Mouse (Mus musculus) spleen, adult 2 months (tissue): Measurements from ENCODE around the gene Polk. TPM values are rescaled to one million over a fixed set of nuclear protein-coding genes. Genes with fewer than 3 reads are reported as not detected.

Source experiments
- DNase-seq, 2 experiments: peaks; one replicate each; pipeline versions ENCODE4 v3.0.0 to v3.0.0-alpha.2; 2012 to 2021; ENCODE audit warnings: low spot score in 2 of 2, low read depth in 1 of 2
- H3K27ac ChIP-seq: fragments of 200-500 bp; 2 replicates; pipeline ENCODE4 v1.5.1; 2012; ENCODE audit warnings: low read length, inconsistent platforms; ENCODE audit not compliant: insufficient read depth
- H3K27me3 ChIP-seq: fragments of 200-500 bp; 2 replicates; pipeline ENCODE4 v1.6.1; 2012; ENCODE audit warnings: mild to moderate bottlenecking, moderate library complexity, low read length, inconsistent platforms; ENCODE audit not compliant: control insufficient read depth, insufficient read depth
- H3K36me3 ChIP-seq: fragments of 200-500 bp; 2 replicates; pipeline ENCODE4 v1.6.1; 2012; ENCODE audit warnings: mild to moderate bottlenecking, low read length, inconsistent platforms; ENCODE audit not compliant: control insufficient read depth, insufficient read depth
- H3K4me1 ChIP-seq: fragments of 200-500 bp; 2 replicates; pipeline ENCODE4 v1.6.1; 2011; ENCODE audit warnings: inconsistent platforms; ENCODE audit not compliant: control insufficient read depth, insufficient read depth, insufficient read length
- H3K4me3 ChIP-seq: fragments of 200-500 bp; 2 replicates; pipeline ENCODE4 v1.5.1; 2011; ENCODE audit warnings: mild to moderate bottlenecking, inconsistent platforms; ENCODE audit not compliant: insufficient read depth, insufficient read length; ENCODE audit errors: extremely low read depth
- CTCF ChIP-seq: fragments of 200-500 bp; IDR thresholded peaks from 2 replicates; pipeline ENCODE4 v1.5.1; 2011; ENCODE audit warnings: mild to moderate bottlenecking, inconsistent platforms; ENCODE audit not compliant: insufficient read depth, insufficient read length, insufficient replicate concordance; ENCODE audit errors: extremely low read depth
- POLR2A ChIP-seq: fragments of 200-500 bp; IDR thresholded peaks from 2 replicates; pipeline ENCODE4 v1.6.1; 2011; ENCODE audit warnings: low read depth, low read length, inconsistent platforms
- WGBS: fragments of 180-500 bp; shearing (Covaris S2); methylation state at CpG from one replicate; pipeline ENCODE4 v1.1.7; 2018; 5-methylcytosine and 5-hydroxymethylcytosine counted together
- polyA plus RNA-seq: library from polyadenylated mRNA; depleted of rRNA; stranded (reverse); fragments of >200 nt; gene quantifications from 2 replicates; pipeline ENCODE4 v1.2.3, GENCODE M21; 2012

Polk gene
- polyA plus RNA-seq, 1 experiment, result 0.97 TPM

- TF ChIP-seq CTCF, result no peak
- no peak for TF ChIP-seq POLR2A
- H3K27me3 ChIP-seq, result no peaks in the 10 kb centered on the region
- no peak overlapping the region for H3K27ac ChIP-seq
- H3K4me1 ChIP-seq, result no peaks in the 10 kb centered on the region
- DNase-seq, result no peak
- WGBS, result 89% methylated on average over 5 of the region's 5 CpGs
- no peak overlapping the region for H3K4me3 ChIP-seq
- no peaks in the 10 kb centered on the region for H3K36me3 ChIP-seq
Observed at GRCm38 (mm10) chr13:96458018-96458417, 84.4 kb downstream of the Polk start.

GRCm38 (mm10) chr13:96457566-96457965, 84.8 kb downstream of the Polk start:
- Histone ChIP-seq H3K4me1 (no peaks in the 10 kb centered on the region), H3K27me3 (no peaks in the 10 kb centered on the region), H3K36me3 (no peaks in the 10 kb centered on the region), H3K27ac (no peak overlapping the region), H3K4me3 (no peak overlapping the region)
- 93% methylated on average over 5 of the region's 5 CpGs for WGBS
- DNase-seq, result no peak
- no peak for TF ChIP-seq POLR2A
- TF ChIP-seq CTCF, result no peak

GRCm38 (mm10) chr13:96454288-96454687, 88.1 kb downstream of the Polk start:
- TF ChIP-seq CTCF (no peak), POLR2A (no peak)
- H3K4me3 ChIP-seq, result no peak overlapping the region
- no peaks in the 10 kb centered on the region for H3K4me1 ChIP-seq
- no peak for DNase-seq
- no peak overlapping the region for H3K27ac ChIP-seq
- no peaks in the 10 kb centered on the region for H3K36me3 ChIP-seq
- no peaks in the 10 kb centered on the region for H3K27me3 ChIP-seq
- WGBS, result 83% methylated on average over 3 of the region's 3 CpGs

GRCm38 (mm10) chr13:96452621-96453020, 89.8 kb downstream of the Polk start:
- H3K36me3 ChIP-seq, result no peaks in the 10 kb centered on the region
- no peak for TF ChIP-seq POLR2A
- TF ChIP-seq CTCF, result no peak
- DNase-seq, result no peak
- H3K27me3 ChIP-seq, result no peaks in the 10 kb centered on the region
- H3K27ac ChIP-seq, result no peak overlapping the region
- H3K4me3 ChIP-seq, result no peak overlapping the region
- H3K4me1 ChIP-seq, result no peaks in the 10 kb centered on the region
- WGBS, result 94% methylated on average over 3 of the region's 3 CpGs

GRCm38 (mm10) chr13:96451386-96452140, 90.8 kb downstream of the Polk start:
- TF ChIP-seq POLR2A (no peak), CTCF (no peak)
- Histone ChIP-seq H3K27ac (no peak overlapping the region), H3K4me1 (no peaks in the 10 kb centered on the region), H3K27me3 (no peaks in the 10 kb centered on the region), H3K36me3 (no peaks in the 10 kb centered on the region), H3K4me3 (no peak overlapping the region)
- no peak for DNase-seq
- WGBS, result 93% methylated on average over 11 of the region's 11 CpGs

GRCm38 (mm10) chr13:96450869-96451268, 91.5 kb downstream of the Polk start:
- H3K36me3 ChIP-seq, result no peaks in the 10 kb centered on the region
- H3K27me3 ChIP-seq, result no peaks in the 10 kb centered on the region
- H3K4me1 ChIP-seq, result no peaks in the 10 kb centered on the region
- no peak for DNase-seq
- no peak overlapping the region for H3K27ac ChIP-seq
- WGBS, result 92% methylated on average over 7 of the region's 7 CpGs
- no peak overlapping the region for H3K4me3 ChIP-seq
- TF ChIP-seq CTCF (no peak), POLR2A (no peak)

- TF ChIP-seq CTCF (no peak), POLR2A (no peak)
- H3K4me3 ChIP-seq, result no peak overlapping the region
- no peak for DNase-seq
- H3K27me3 ChIP-seq, result no peaks in the 10 kb centered on the region
- H3K4me1 ChIP-seq, result no peaks in the 10 kb centered on the region
- WGBS, result 92% methylated on average over 11 of the region's 11 CpGs
- no peak overlapping the region for H3K27ac ChIP-seq
- H3K36me3 ChIP-seq, result no peaks in the 10 kb centered on the region
Observed at GRCm38 (mm10) chr13:96450205-96450856, 92.0 kb downstream of the Polk start.
